Mouse (Mus musculus): ENCODE data around the gene 4930564D02Rik.

GRCm38 (mm10) chr3:105095026-105095425, 28.4 kb downstream of the 4930564D02Rik start:
- TF ChIP-seq CTCF (IDR thresholded peaks at IDR 0.05; ENCODE audit: low read depth, low read length) (no peak), GATA1 (IDR thresholded peaks at IDR 0.05; ENCODE audit: borderline replicate concordance, low read length) (no peak), TAL1 (conservative IDR thresholded peaks at IDR 0.05; ENCODE audit: low read depth, low read length) (no peak), POLR2AphosphoS5 (IDR thresholded peaks at IDR 0.05; ENCODE audit: insufficient replicate concordance, low read depth, low read length) (no peak), GATA2 (IDR thresholded peaks at IDR 0.05; ENCODE audit: borderline replicate concordance, low read depth, low read length) (no peak)

Data from G1E (cell line).